Mouse (Mus musculus) erythroblast, embryonic 14.5 days (primary cell): ENCODE measurements around the gene Ppa2.

Source experiments
- GATA1 ChIP-seq: IDR thresholded peaks from 2 replicates; pipeline ENCODE4 v1.6.1; 2012; ENCODE audit warnings: low read length, inconsistent platforms, mixed read lengths
- TAL1 ChIP-seq: IDR thresholded peaks from 3 replicates; pipeline ENCODE4 v1.6.1; 2012; ENCODE audit warnings: low read length, inconsistent platforms, mixed read lengths

- TF ChIP-seq GATA1: no peak
- TF ChIP-seq TAL1: no peak
Measured at GRCm38 (mm10) chr3:133361406-133361805, 51.5 kb downstream of the Ppa2 start.
